Mouse (Mus musculus): ENCODE measurements around the gene P2ry1.

GRCm38 (mm10) chr3:60982109-60982508, 20.5 kb upstream of the P2ry1 start:
- TF ChIP-seq CTCF (IDR thresholded peaks at IDR 0.05; ENCODE audit: insufficient read depth, low read depth, low read length): no peak
- no peak for TF ChIP-seq POLR2A (IDR thresholded peaks at IDR 0.05; ENCODE audit: insufficient read depth, low read depth, low read length)

Measured in olfactory bulb, adult 2 months (tissue).